ENCODE assay signal across 8 mouse cellular contexts in genomic region chr5:23418147-23418781, GRCm38 (mm10). TPM values are rescaled to one million over a fixed set of nuclear protein-coding genes. Genes with fewer than 3 reads are reported as not detected.
DNase-seq lines count a peak whose midpoint lies in the region; ATAC-seq and TF ChIP-seq lines count a peak whose summit lies in the region.

No protein-coding gene starts in this region.

- H3K9me3 ChIP-seq in forebrain, embryonic 16.5 days (ENCODE audit: control insufficient read depth, low read length), result no peaks in the 10 kb centered on the region
- no peaks in the 10 kb centered on the region for H3K9me3 ChIP-seq in lung, embryonic 14.5 days (ENCODE audit: low read depth, low read length)

- peak overlapping the region; percentile 82 for H3K9ac ChIP-seq in forebrain, embryonic 16.5 days (replicated peaks; ENCODE audit: low read depth, low read length)
- H3K9ac ChIP-seq in lung, embryonic 14.5 days, result peak overlapping the region; percentile 69

- intact Hi-C loops in heart, postnatal 36 days (cut with DNase I), result loop anchor here (5.0 kb wide), 4 partner anchors 34 to 239 kb away; no protein-coding TSS in a partner anchor

- peak; percentile 86 for ATAC-seq in forebrain, embryonic 16.5 days
- ATAC-seq in lung, embryonic 14.5 days (ENCODE audit: insufficient read depth), result peak; percentile 85
- peak; percentile 85 for ATAC-seq in neutrophil, adult 5-6 weeks (ENCODE audit: extremely low read depth, insufficient number of reproducible peaks, low FRiP score, poor library complexity, severe bottlenecking)

- H3K4me1 ChIP-seq in forebrain, embryonic 16.5 days (replicated peaks; ENCODE audit: control insufficient read depth, insufficient read depth, low read length), result peaks cover 60% of the 10 kb centered on the region
- H3K4me1 ChIP-seq in lung, embryonic 14.5 days (ENCODE audit: insufficient read depth), result peaks cover 10% of the 10 kb centered on the region

- H3K4me2 ChIP-seq in forebrain, embryonic 16.5 days (ENCODE audit: low read length), result peak overlapping the region; percentile 90
- peak overlapping the region; percentile 76 for H3K4me2 ChIP-seq in lung, embryonic 14.5 days

- peak; percentile 75 for DNase-seq in ES-CJ7 (ENCODE audit: low read depth, low spot score)
- peak; percentile 86 for DNase-seq in cerebellum, adult 11-12 months
- DNase-seq in heart, postnatal 36 days, result peak; percentile 88 to 93
- peak; percentile 75 to 80 for DNase-seq in layer of hippocampus, adult 8-10 months (ENCODE audit: low spot score in 2 of 2)
- DNase-seq in lung, embryonic 14.5 days, result peak; percentile 89
- peak; percentile 82 for DNase-seq in testis, postnatal 14 days (ENCODE audit: low spot score)

- peaks cover 2% of the 10 kb centered on the region; the same call in 1 of the 2 replicates for H3K36me3 ChIP-seq in forebrain, embryonic 16.5 days (ENCODE audit: control insufficient read depth, insufficient read depth)
- H3K36me3 ChIP-seq in lung, embryonic 14.5 days (ENCODE audit: insufficient read depth), result peaks cover 13% of the 10 kb centered on the region

- WGBS in forebrain, embryonic 16.5 days, result under 1% methylated on average over 40 of the region's 40 CpGs
- under 1% methylated on average over 40 of the region's 40 CpGs for WGBS in lung, embryonic 14.5 days

- no peak for TF ChIP-seq CTCF in lung, embryonic 14.5 days (IDR thresholded peaks at IDR 0.05; ENCODE audit: low read depth)

- no peaks in the 10 kb centered on the region for H3K27me3 ChIP-seq in forebrain, embryonic 16.5 days (replicated peaks; ENCODE audit: control insufficient read depth, insufficient read depth, low read length)
- no peaks in the 10 kb centered on the region for H3K27me3 ChIP-seq in lung, embryonic 14.5 days (ENCODE audit: insufficient read depth, low read length)

- peak overlapping the region; percentile 97 for H3K27ac ChIP-seq in forebrain, embryonic 16.5 days (ENCODE audit: low read length)
- H3K27ac ChIP-seq in lung, embryonic 14.5 days (ENCODE audit: low read depth), result peak overlapping the region; percentile 92

- peak overlapping the region; percentile 70 for H3K4me3 ChIP-seq in forebrain, embryonic 16.5 days (replicated peaks; ENCODE audit: low read length)
- peak overlapping the region; percentile 57 for H3K4me3 ChIP-seq in lung, embryonic 14.5 days (ENCODE audit: low read depth, low read length)

RNA-seq across cellular contexts. Expression of gene Kmt2e, which starts 16.0 kb away (rescaled TPM):
- 198 and 209 TPM in 2 replicates for polyA plus RNA-seq in forebrain, embryonic 16.5 days (2015; fragmentation: Nextera tagmentation; extraction: Ambion mirVana)
- 10 to 100 TPM; 50.1 to 51.5 TPM for total RNA-seq in heart, postnatal 36 days (2021)
- 100 to 1,000 TPM in 1 of 4 experiments, 10 to 100 TPM in 3; 91.0 to 101 (median 96.8) TPM for total RNA-seq in layer of hippocampus, adult 8-10 months (2022)
- 72.8 and 83.2 TPM in 2 replicates for polyA plus RNA-seq in lung, embryonic 14.5 days (2014; fragmentation: Nextera tagmentation; extraction: Ambion mirVana)
- total RNA-seq in neutrophil, adult 5-6 weeks (2017), result 201 and 212 TPM in 2 replicates

Comparison
In these comparisons a context has a peak if more than half of its experiments do, and no peak if none do; other contexts are left out.
1. Peak in every context shown above with its lines: DNase-seq, ATAC-seq, H3K4me3 ChIP-seq and H3K27ac ChIP-seq.